Mouse (Mus musculus) ES-Bruce4 (cell line): Measurements from ENCODE around the gene Adgrl2. TPM values are rescaled to one million over a fixed set of nuclear protein-coding genes. Genes with fewer than 3 reads are reported as not detected.

Source experiments
- H3K27ac ChIP-seq: 2 replicates; pipeline ENCODE4 v1.5.1; 2012; ENCODE audit warnings: low read length, inconsistent platforms; ENCODE audit not compliant: insufficient read depth
- H3K27me3 ChIP-seq: 2 replicates; pipeline ENCODE4 v1.6.1; 2012; ENCODE audit warnings: mild to moderate bottlenecking, low read length, inconsistent platforms; ENCODE audit not compliant: control insufficient read depth, poor library complexity, insufficient read depth, severe bottlenecking
- H3K36me3 ChIP-seq: 2 replicates; pipeline ENCODE4 v1.6.1; 2012; ENCODE audit warnings: inconsistent platforms, mild to moderate bottlenecking, low read length, moderate library complexity; ENCODE audit not compliant: control insufficient read depth, poor library complexity, insufficient read depth, severe bottlenecking
- H3K4me1 ChIP-seq: one replicate; pipeline ENCODE4 v1.8.1; 2011; ENCODE audit warnings: low read length; ENCODE audit not compliant: control insufficient read depth, insufficient read depth
- H3K4me3 ChIP-seq: 2 replicates; pipeline ENCODE4 v1.5.1; 2011; ENCODE audit warnings: low read depth, mild to moderate bottlenecking, low read length
- H3K9ac ChIP-seq: 2 replicates; pipeline ENCODE4 v1.6.1; 2012; ENCODE audit warnings: low read depth, mild to moderate bottlenecking, inconsistent platforms; ENCODE audit not compliant: poor library complexity, severe bottlenecking
- H3K9me3 ChIP-seq: replicated peaks from 2 replicates; pipeline ENCODE4 v1.6.1; 2012; ENCODE audit warnings: mild to moderate bottlenecking, low read length, inconsistent platforms; ENCODE audit not compliant: control insufficient read depth, poor library complexity, insufficient read depth, severe bottlenecking
- CTCF ChIP-seq: IDR thresholded peaks from one replicate; pipeline ENCODE4 v1.8.1; 2011; ENCODE audit warnings: low read depth, low read length
- EP300 ChIP-seq: IDR thresholded peaks from 2 replicates; pipeline ENCODE4 v1.6.1; 2011; ENCODE audit warnings: low read depth, low read length; ENCODE audit not compliant: insufficient read depth
- POLR2A ChIP-seq: IDR thresholded peaks from one replicate; pipeline ENCODE4 v1.8.1; 2011; ENCODE audit warnings: low read length; ENCODE audit not compliant: insufficient read depth
- polyA plus RNA-seq: library from polyadenylated mRNA; stranded (reverse); fragments of >200 nt; gene quantifications from 2 replicates; pipeline ENCODE4 v1.2.4, GENCODE M21; 2011; ENCODE audit warnings: low read depth; ENCODE audit not compliant: missing spikeins, insufficient read depth, insufficient read length

The Adgrl2 gene
- polyA plus RNA-seq, 1 experiment = 133 TPM

GRCm38 (mm10) chr3:148823551-148823950, 166.8 kb downstream of the Adgrl2 start:
- Histone ChIP-seq H3K9ac (no peak overlapping the region), H3K27ac (no peak overlapping the region), H3K27me3 (no peaks in the 10 kb centered on the region), H3K36me3 (0 out of 2 replicates have a peak, but pooled peaks cover 2% of the 10 kb centered on the region), H3K4me3 (no peak overlapping the region), H3K9me3 (no peaks in the 10 kb centered on the region), H3K4me1 (no peaks in the 10 kb centered on the region)
- TF ChIP-seq CTCF (no peak), POLR2A (no peak), EP300 (no peak)

GRCm38 (mm10) chr3:148821632-148822031, 168.7 kb downstream of the Adgrl2 start:
- Histone ChIP-seq H3K9ac (no peak overlapping the region), H3K27ac (no peak overlapping the region), H3K4me1 (no peaks in the 10 kb centered on the region), H3K27me3 (no peaks in the 10 kb centered on the region), H3K4me3 (no peak overlapping the region), H3K36me3 (peaks cover 2% of the 10 kb centered on the region; the same call in 1 of the 2 replicates), H3K9me3 (no peaks in the 10 kb centered on the region)
- TF ChIP-seq CTCF (no peak), EP300 (no peak), POLR2A (no peak)

GRCm38 (mm10) chr3:148819323-148820046, 170.9 kb downstream of the Adgrl2 start:
- H3K36me3 ChIP-seq = peaks cover 7% of the 10 kb centered on the region; the same call in 1 of the 2 replicates
- no peaks in the 10 kb centered on the region for H3K27me3 ChIP-seq
- no peaks in the 10 kb centered on the region for H3K4me1 ChIP-seq
- H3K27ac ChIP-seq = no peak overlapping the region
- no peak overlapping the region for H3K9ac ChIP-seq
- H3K4me3 ChIP-seq = no peak overlapping the region
- TF ChIP-seq CTCF = no peak
- TF ChIP-seq EP300 = no peak
- TF ChIP-seq POLR2A = no peak
- 0 out of 2 replicates have a peak, but pooled peaks cover 3% of the 10 kb centered on the region for H3K9me3 ChIP-seq

- no peak overlapping the region for H3K9ac ChIP-seq
- 0 out of 2 replicates have a peak, but pooled peaks cover 3% of the 10 kb centered on the region for H3K9me3 ChIP-seq
- TF ChIP-seq POLR2A = no peak
- no peak for TF ChIP-seq EP300
- TF ChIP-seq CTCF = no peak
- no peak overlapping the region for H3K27ac ChIP-seq
- no peak overlapping the region for H3K4me3 ChIP-seq
- H3K27me3 ChIP-seq = no peaks in the 10 kb centered on the region
- H3K4me1 ChIP-seq = no peaks in the 10 kb centered on the region
- peaks cover 7% of the 10 kb centered on the region; the same call in 1 of the 2 replicates for H3K36me3 ChIP-seq
These were observed 171.8 kb downstream of the Adgrl2 start for GRCm38 (mm10) chr3:148818414-148819105.

GRCm38 (mm10) chr3:148817491-148817890, 172.9 kb downstream of the Adgrl2 start:
- H3K27me3 ChIP-seq = no peaks in the 10 kb centered on the region
- H3K27ac ChIP-seq = no peak overlapping the region
- H3K9ac ChIP-seq = no peak overlapping the region
- 0 out of 2 replicates have a peak, but pooled peaks cover 3% of the 10 kb centered on the region for H3K9me3 ChIP-seq
- peak overlapping the region; percentile 48 for H3K4me3 ChIP-seq
- TF ChIP-seq CTCF = no peak
- no peak for TF ChIP-seq POLR2A
- TF ChIP-seq EP300 = no peak
- H3K4me1 ChIP-seq = no peaks in the 10 kb centered on the region
- peaks cover 7% of the 10 kb centered on the region; the same call in 1 of the 2 replicates for H3K36me3 ChIP-seq
